Mouse (Mus musculus) ovary, postnatal 36 days (tissue): ENCODE results near the gene Gja1.

Source experiments
- DNase-seq: peaks from one replicate; pipeline ENCODE4 v3.0.0; 2022; ENCODE audit warnings: low spot score, mixed read lengths

Gja1 gene

GRCm38 (mm10) chr10:56415894-56416570, 38.9 kb downstream of the Gja1 start:
- no peak for DNase-seq

DNA sequence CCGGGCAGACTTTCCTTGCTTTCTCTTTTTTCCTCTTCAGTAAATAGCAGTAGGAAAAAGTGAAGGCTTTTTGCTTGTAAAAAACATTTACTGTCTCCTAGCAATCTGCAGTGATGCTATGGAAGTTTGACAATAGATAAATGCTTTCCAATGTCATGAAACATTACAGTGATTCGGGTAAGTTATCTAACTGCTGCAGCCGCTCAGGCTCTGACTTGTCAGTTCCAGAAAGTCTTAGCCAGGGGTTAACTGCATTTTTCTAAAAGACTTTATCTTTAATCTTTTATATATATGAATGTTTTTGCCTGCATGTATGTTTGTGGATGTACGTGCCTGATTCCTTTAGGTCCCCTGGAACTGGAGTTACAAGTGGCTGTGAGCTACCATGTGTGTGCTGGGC, 45.4 kb downstream of the Gja1 start:
- no peak for DNase-seq

GRCm38 (mm10) chr10:56425016-56425798, 48.1 kb downstream of the Gja1 start:
- DNase-seq: no peak

GRCm38 (mm10) chr10:56426369-56426768, 49.2 kb downstream of the Gja1 start:
- no peak for DNase-seq

GRCm38 (mm10) chr10:56427382-56427781, 50.3 kb downstream of the Gja1 start:
- no peak for DNase-seq

- DNase-seq: no peak
These were observed 50.7 kb downstream of the Gja1 start for GRCm38 (mm10) chr10:56427827-56428226.

DNA sequence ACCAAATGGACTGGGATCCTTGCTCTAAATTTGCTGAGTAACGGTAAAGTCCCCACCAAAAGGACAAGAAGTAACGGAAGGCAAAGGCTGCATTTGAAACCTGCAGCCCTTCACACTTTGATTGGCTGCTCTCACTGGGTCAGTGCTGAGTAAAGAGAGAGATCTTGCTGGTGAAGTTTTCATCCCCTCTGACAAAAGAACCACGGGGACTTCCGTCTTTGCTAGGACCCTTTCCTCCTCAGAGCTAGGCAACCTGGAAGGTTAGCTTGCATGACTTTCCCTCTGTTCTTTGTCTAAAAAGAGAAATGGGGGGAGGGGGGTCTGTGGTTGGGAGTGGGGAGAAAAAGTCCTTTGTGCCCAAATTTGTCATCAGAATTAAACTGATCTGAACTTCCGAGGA, 51.9 kb downstream of the Gja1 start:
- DNase-seq: no peak

DNA sequence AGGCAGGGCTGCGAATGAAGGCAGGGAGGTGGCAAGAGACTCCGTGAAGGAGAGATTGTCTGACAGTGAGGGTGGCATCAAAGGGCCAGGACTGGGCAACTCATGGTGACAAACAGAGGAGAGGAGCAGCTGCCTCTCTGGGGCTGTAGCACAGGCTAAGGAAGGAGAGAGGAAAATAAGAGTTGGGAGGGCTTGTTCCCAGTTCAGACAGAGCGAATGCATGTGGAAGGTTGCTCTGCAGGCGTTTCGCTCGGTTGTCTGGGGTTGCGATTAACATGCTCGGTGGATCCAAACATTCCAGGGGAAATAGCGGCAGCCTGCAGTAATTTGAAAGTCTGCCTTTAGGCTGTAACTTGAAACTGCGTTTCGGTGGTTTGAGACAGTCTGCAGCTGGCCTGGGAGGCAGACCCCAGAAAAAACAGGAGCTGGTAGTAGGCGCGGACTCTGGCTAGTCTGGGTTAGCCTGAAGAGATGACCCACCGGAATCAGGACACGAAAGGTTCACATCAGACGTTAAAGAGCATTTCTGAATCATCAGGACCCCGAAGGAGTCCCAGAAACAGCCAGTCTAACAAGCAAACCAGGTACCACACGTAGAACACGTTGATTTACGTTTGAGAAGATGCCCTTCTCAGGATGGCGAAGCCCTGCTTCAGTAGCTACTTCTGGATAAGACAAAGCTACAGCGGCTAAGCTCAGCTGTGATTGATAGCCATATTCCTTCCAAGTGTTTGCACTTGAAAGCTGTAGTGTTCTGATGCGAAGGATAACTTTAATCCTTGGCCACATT, 54.7 kb downstream of the Gja1 start:
- DNase-seq: peak; percentile 37

GRCm38 (mm10) chr10:56432390-56432709, 55.2 kb downstream of the Gja1 start:
- DNase-seq: no peak

GRCm38 (mm10) chr10:56437290-56437689, 60.2 kb downstream of the Gja1 start:
- DNase-seq: no peak

- no peak for DNase-seq
These were observed 62.5 kb downstream of the Gja1 start for GRCm38 (mm10) chr10:56439638-56440037.

DNA sequence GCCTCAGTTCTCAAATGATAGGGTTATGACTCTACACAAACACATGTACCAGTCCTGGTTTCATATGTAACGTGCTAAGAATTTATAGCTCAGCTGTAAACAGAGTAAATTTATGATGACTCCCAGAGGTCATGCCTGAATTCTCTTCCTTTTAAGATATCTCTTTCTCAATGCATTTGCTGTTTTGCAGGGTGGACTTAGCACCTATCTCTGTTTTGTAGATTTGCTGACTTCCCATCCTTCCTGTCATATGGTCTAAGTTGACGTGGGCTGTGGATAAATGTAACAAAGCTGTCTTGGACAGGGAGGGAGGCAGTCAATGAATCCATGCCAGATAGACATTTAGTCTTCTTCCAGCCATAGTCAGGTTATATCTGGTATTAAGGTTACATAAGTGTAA, 67.3 kb downstream of the Gja1 start:
- DNase-seq: no peak

GRCm38 (mm10) chr10:56449030-56449429, 71.9 kb downstream of the Gja1 start:
- DNase-seq: no peak
